Mouse (Mus musculus) thymus, adult 2 months (tissue): ENCODE results near the gene Sox6.

Source experiments
- CTCF ChIP-seq: fragments of 200-500 bp; IDR thresholded peaks from 2 replicates; pipeline ENCODE4 v1.5.1; 2012; ENCODE audit warnings: mild to moderate bottlenecking, control low read depth, low read length, moderate library complexity, borderline replicate concordance; ENCODE audit not compliant: control insufficient read depth, poor library complexity, insufficient read depth; ENCODE audit errors: extremely low read depth
- POLR2A ChIP-seq: fragments of 200-500 bp; IDR thresholded peaks from 2 replicates; pipeline ENCODE4 v1.6.1; 2012; ENCODE audit warnings: mild to moderate bottlenecking, low read length, control low read depth, moderate library complexity; ENCODE audit not compliant: control insufficient read depth, poor library complexity, insufficient read depth; ENCODE audit errors: extremely low read depth

GRCm38 (mm10) chr7:116038024-116038423 is 572 bp downstream of the Sox6 start:
- TF ChIP-seq POLR2A (no peak), CTCF (no peak)
